Mouse (Mus musculus) neural tube, embryonic 11.5 days (tissue): ENCODE data around the gene Mta3. TPM values are rescaled to one million over a fixed set of nuclear protein-coding genes. Genes with fewer than 3 reads are reported as not detected.

ENCODE experiments used
- ATAC-seq: fragments of 200-750 bp; cut with Nextera tagmentation; 2 replicates; pipeline ENCODE4 v1.8.0; 2017; ENCODE audit warnings: moderate number of reproducible peaks, mild to moderate bottlenecking, moderate TSS enrichment, moderate library complexity; ENCODE audit not compliant: insufficient read depth, low FRiP score, low TSS enrichment
- DNase-seq: peaks from one replicate; pipeline ENCODE4 v3.0.0-alpha.2; 2015; ENCODE audit warnings: low spot score
- H3K27ac ChIP-seq: fragments of 300-500 bp; sonication (generic); 2 replicates; pipeline ENCODE4 v1.5.1; 2014; ENCODE audit warnings: low read depth, mild to moderate bottlenecking, low read length
- H3K27me3 ChIP-seq: fragments of 300-500 bp; sonication (generic); 2 replicates; pipeline ENCODE4 v1.6.1; 2014; ENCODE audit warnings: mild to moderate bottlenecking, low read length, mixed read lengths; ENCODE audit not compliant: control insufficient read depth, insufficient read depth
- H3K36me3 ChIP-seq: fragments of 300-500 bp; sonication (generic); 2 replicates; pipeline ENCODE4 v1.6.1; 2014; ENCODE audit warnings: mild to moderate bottlenecking, low read length, moderate library complexity, mixed read lengths; ENCODE audit not compliant: control insufficient read depth, insufficient read depth
- H3K4me1 ChIP-seq: fragments of 300-500 bp; sonication (generic); 2 replicates; pipeline ENCODE4 v1.6.1; 2014; ENCODE audit warnings: low read length, mixed read lengths; ENCODE audit not compliant: control insufficient read depth, insufficient read depth
- H3K4me2 ChIP-seq: fragments of 300-500 bp; sonication (generic); 2 replicates; pipeline ENCODE4 v1.6.1; 2014; ENCODE audit warnings: low read depth, mild to moderate bottlenecking, moderate library complexity
- H3K4me3 ChIP-seq: fragments of 300-500 bp; sonication (generic); 2 replicates; pipeline ENCODE4 v1.5.1; 2014; ENCODE audit warnings: low read depth, low read length
- H3K9ac ChIP-seq: fragments of 300-500 bp; sonication (generic); 2 replicates; pipeline ENCODE4 v1.6.1; 2014; ENCODE audit warnings: mild to moderate bottlenecking, low read length
- H3K9me3 ChIP-seq: fragments of 300-500 bp; sonication (generic); 2 replicates; pipeline ENCODE4 v1.6.1; 2016; ENCODE audit warnings: low read length; ENCODE audit not compliant: control insufficient read depth
- WGBS: fragments of 180-500 bp; shearing (Covaris S2); extraction: QIAGEN DNeasy Blood & Tissue Kit; methylation state at CpG from one replicate; pipeline ENCODE4 v1.1.7; 2014; 5-methylcytosine and 5-hydroxymethylcytosine counted together
- polyA plus RNA-seq: library from polyadenylated mRNA; unstranded; fragments of >200 nt; fragmentation: Nextera tagmentation; extraction: Ambion mirVana; gene quantifications from 2 replicates; pipeline ENCODE4 v1.2.1, GENCODE M21; 2014

Gene Mta3
- polyA plus RNA-seq, 1 experiment from 2014 or later = 37.3 TPM

- Histone ChIP-seq H3K9ac (no peak overlapping the region), H3K9me3 (no peaks in the 10 kb centered on the region), H3K4me2 (no peak overlapping the region), H3K36me3 (no peaks in the 10 kb centered on the region), H3K4me1 (no peaks in the 10 kb centered on the region), H3K4me3 (no peak overlapping the region), H3K27ac (no peak overlapping the region), H3K27me3 (no peaks in the 10 kb centered on the region)
- 90% methylated on average over 8 of the region's 8 CpGs for WGBS
- no peak for ATAC-seq
- DNase-seq = no peak
These were observed 31.8 kb downstream of the Mta3 start for GRCm38 (mm10) chr17:83737775-83738174.

DNA sequence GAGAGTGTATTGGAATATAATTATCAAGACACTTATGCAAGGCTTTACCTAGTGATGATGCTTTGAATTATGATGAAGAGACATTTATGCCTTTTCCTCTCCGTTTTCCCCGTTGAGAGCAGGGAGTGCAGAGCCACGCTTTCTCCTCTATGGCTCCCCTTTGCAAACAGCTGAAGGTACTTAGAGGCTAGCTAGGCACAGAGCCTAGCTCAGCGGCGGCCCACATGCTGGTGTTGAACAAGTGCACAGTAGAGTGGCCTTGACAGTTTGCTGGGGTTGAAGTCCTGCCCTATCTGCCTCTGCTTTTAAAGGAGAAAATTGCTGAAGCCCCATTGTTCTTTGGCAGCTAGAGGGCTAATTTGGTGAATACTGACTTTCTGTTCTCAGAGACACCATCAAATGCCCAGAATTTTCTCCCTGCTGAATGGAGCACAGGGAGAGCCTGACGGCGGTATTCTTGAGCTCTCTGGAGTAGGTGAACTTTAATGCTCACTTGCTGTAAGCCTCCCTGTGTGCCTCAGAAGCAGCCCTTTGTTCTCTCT, 34.2 kb downstream of the Mta3 start:
- H3K4me3 ChIP-seq = no peak overlapping the region
- no peaks in the 10 kb centered on the region for H3K27me3 ChIP-seq
- ATAC-seq (no peak), DNase-seq (no peak)
- H3K9me3 ChIP-seq = no peaks in the 10 kb centered on the region
- H3K36me3 ChIP-seq = no peaks in the 10 kb centered on the region; the same call in 1 of the 2 replicates
- H3K27ac ChIP-seq = no peak overlapping the region
- no peak overlapping the region for H3K4me2 ChIP-seq
- no peak overlapping the region for H3K9ac ChIP-seq
- WGBS = 75% methylated on average over 7 of the region's 7 CpGs
- H3K4me1 ChIP-seq = no peaks in the 10 kb centered on the region

GRCm38 (mm10) chr17:83741243-83741642, 35.3 kb downstream of the Mta3 start:
- Histone ChIP-seq H3K27me3 (no peaks in the 10 kb centered on the region), H3K4me1 (no peaks in the 10 kb centered on the region), H3K9me3 (no peaks in the 10 kb centered on the region), H3K4me3 (no peak overlapping the region), H3K4me2 (no peak overlapping the region), H3K27ac (no peak overlapping the region), H3K36me3 (no peaks in the 10 kb centered on the region; the same call in 1 of the 2 replicates), H3K9ac (no peak overlapping the region)
- DNase-seq (no peak), ATAC-seq (no peak)
- 92% methylated on average over 6 of the region's 6 CpGs for WGBS

- Histone ChIP-seq H3K27me3 (no peaks in the 10 kb centered on the region), H3K9me3 (no peaks in the 10 kb centered on the region), H3K4me2 (no peak overlapping the region), H3K4me3 (no peak overlapping the region), H3K36me3 (no peaks in the 10 kb centered on the region; the same call in 1 of the 2 replicates), H3K9ac (no peak overlapping the region), H3K4me1 (no peaks in the 10 kb centered on the region), H3K27ac (no peak overlapping the region)
- DNase-seq (no peak), ATAC-seq (no peak)
- 96% methylated on average over 11 of the region's 11 CpGs for WGBS
These were observed 38.4 kb downstream of the Mta3 start for GRCm38 (mm10) chr17:83744231-83744824.

- H3K9ac ChIP-seq = no peak overlapping the region
- H3K4me3 ChIP-seq = no peak overlapping the region
- H3K9me3 ChIP-seq = no peaks in the 10 kb centered on the region
- H3K4me2 ChIP-seq = no peak overlapping the region
- ATAC-seq (no peak), DNase-seq (no peak)
- 93% methylated on average over 10 of the region's 10 CpGs for WGBS
- H3K27ac ChIP-seq = no peak overlapping the region
- no peaks in the 10 kb centered on the region for H3K4me1 ChIP-seq
- H3K27me3 ChIP-seq = no peaks in the 10 kb centered on the region
- no peaks in the 10 kb centered on the region; the same call in 1 of the 2 replicates for H3K36me3 ChIP-seq
These were observed 41.6 kb downstream of the Mta3 start for GRCm38 (mm10) chr17:83747405-83748160.

- 0 out of 2 replicates have a peak, but pooled peaks cover 3% of the 10 kb centered on the region for H3K4me1 ChIP-seq
- no peak for DNase-seq
- WGBS = 88% methylated on average over 5 of the region's 5 CpGs
- no peak overlapping the region for H3K4me3 ChIP-seq
- no peaks in the 10 kb centered on the region for H3K9me3 ChIP-seq
- H3K27ac ChIP-seq = no peak overlapping the region
- ATAC-seq = no peak
- no peak overlapping the region for H3K4me2 ChIP-seq
- no peak overlapping the region for H3K9ac ChIP-seq
- no peaks in the 10 kb centered on the region for H3K27me3 ChIP-seq
- no peaks in the 10 kb centered on the region for H3K36me3 ChIP-seq
These were observed 44.4 kb downstream of the Mta3 start for GRCm38 (mm10) chr17:83750216-83750950.

DNA sequence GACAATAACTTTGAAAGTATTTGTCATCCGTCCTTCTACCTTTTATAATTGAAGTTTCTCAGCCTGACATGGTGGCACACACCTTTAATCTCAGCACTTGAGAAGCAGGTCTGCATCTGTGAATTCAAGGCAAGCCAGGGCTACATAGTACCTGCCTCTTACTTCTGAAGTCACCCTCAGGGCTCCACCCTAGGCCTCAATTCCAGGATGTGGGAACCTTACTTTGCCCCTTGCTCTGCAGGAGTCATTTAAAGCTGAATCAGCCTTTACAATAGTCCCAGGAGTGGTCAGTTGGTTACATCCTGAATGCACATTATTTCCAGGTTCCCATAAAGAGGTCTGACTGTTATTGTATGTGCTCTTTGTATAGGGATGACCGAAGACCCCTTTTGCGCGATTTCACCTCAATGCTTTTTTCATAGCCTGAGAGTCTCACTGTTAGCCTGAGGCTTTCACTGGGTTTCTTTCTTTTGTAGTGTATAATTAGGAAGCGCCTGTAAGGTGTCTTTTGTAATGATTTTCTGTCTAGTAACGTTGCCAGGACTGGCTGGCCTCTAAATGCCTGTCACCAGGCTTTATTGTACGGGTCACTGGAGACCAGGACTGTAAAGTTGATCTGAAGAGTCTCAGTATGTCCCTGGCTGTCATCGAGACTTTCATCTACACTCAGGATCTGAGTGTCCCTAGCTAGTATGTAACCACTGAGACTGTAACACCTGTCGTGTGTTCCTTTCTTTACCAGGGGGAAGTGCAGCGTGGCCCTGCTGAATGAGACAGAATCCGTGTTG, 47.3 kb downstream of the Mta3 start:
- H3K36me3 ChIP-seq = no peaks in the 10 kb centered on the region
- H3K4me3 ChIP-seq = no peak overlapping the region
- DNase-seq (no peak), ATAC-seq (no peak)
- WGBS = 41% methylated on average over 11 of the region's 11 CpGs
- H3K27ac ChIP-seq = no peak overlapping the region; the same call in 1 of the 2 replicates
- H3K4me2 ChIP-seq = no peak overlapping the region
- no peak overlapping the region for H3K9ac ChIP-seq
- no peaks in the 10 kb centered on the region for H3K9me3 ChIP-seq
- 0 out of 2 replicates have a peak, but pooled peaks cover 3% of the 10 kb centered on the region for H3K4me1 ChIP-seq
- H3K27me3 ChIP-seq = no peaks in the 10 kb centered on the region

GRCm38 (mm10) chr17:83758096-83758495, 52.1 kb downstream of the Mta3 start:
- no peaks in the 10 kb centered on the region for H3K36me3 ChIP-seq
- no peak for ATAC-seq
- H3K9me3 ChIP-seq = no peaks in the 10 kb centered on the region
- no peak overlapping the region for H3K4me2 ChIP-seq
- 89% methylated on average over 10 of the region's 10 CpGs for WGBS
- no peak overlapping the region for H3K27ac ChIP-seq
- no peak for DNase-seq
- H3K4me3 ChIP-seq = no peak overlapping the region
- 0 out of 2 replicates have a peak, but pooled peaks cover 3% of the 10 kb centered on the region for H3K4me1 ChIP-seq
- no peak overlapping the region for H3K9ac ChIP-seq
- no peaks in the 10 kb centered on the region for H3K27me3 ChIP-seq
